Mouse (Mus musculus) heart, postnatal 0 days (tissue): ENCODE measurements around the gene Cntn2.

Experiments
- CTCF ChIP-seq: IDR thresholded peaks from 2 replicates; pipeline ENCODE4 v1.5.1; 2016; ENCODE audit warnings: antibody characterized with exemption, control low read depth, low read depth
- EP300 ChIP-seq: IDR thresholded peaks from 2 replicates; pipeline ENCODE4 v1.6.1; 2016; ENCODE audit warnings: antibody characterized with exemption, low read depth

- TF ChIP-seq CTCF (no peak), EP300 (no peak)
Measured at GRCm38 (mm10) chr1:132557901-132558631, 15.0 kb upstream of the Cntn2 start.
